Mouse (Mus musculus): Measurements from ENCODE around the gene Plaur. TPM values are rescaled to one million over a fixed set of nuclear protein-coding genes. Genes with fewer than 3 reads are reported as not detected.
A peak's percentile ranks its signal among the peaks of the same experiment; 100 is the strongest.

Plaur gene
- polyA plus RNA-seq, 1 experiment: 0.79 TPM

DNA sequence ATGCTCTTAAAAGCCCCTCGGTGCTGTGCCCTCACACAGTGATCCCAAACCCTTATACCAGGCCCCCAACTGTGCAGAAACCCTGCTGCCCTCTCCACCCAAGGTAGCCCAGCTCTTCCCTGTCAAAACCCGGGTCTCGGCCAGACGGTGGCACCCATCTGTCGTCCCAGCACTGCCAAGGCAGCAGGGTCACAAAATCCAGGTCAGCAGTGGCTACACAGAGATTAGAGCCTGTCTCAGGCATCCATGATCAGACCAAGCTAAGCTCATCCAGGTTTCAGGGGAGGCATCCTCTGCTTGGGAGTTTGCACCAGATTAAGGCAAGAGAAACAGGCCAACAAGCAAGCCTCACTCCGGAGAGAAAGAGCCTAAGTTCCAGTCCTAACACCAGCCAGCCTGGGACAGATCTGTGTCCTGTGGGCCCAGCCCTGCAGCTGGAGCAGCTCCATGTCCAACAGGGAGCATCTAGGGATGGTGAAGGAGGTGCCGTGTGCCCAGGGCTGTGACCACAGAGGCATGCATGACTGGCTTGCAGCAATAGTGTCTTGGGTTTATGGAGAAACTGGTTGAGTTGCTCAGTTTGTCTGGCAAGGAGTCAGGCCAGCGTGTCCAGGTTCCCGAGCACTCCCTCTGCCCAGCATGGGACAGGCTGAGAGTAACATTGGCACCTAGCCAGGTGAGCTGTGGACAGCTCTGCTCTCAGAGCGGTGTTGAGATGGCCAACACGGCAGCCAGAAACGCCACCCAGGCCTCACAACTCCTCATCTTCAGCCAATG, 38.1 kb upstream of the Plaur start:
- peaks cover 60% of the 10 kb centered on the region for H3K4me1 ChIP-seq (ENCODE audit: control insufficient read depth, insufficient read depth, low read length)
- H3K27ac ChIP-seq (ENCODE audit: insufficient read depth, low read length): peak overlapping the region; percentile 3
- DNase-seq: peak; percentile 82 to 88
- TF ChIP-seq POLR2A (IDR thresholded peaks at IDR 0.05; ENCODE audit: borderline replicate concordance, insufficient read depth, low read length) (no peak), CTCF (IDR thresholded peaks at IDR 0.05; ENCODE audit: borderline replicate concordance, insufficient read depth, low read depth, low read length) (no peak)
- WGBS: 7% methylated on average over 12 of the region's 12 CpGs
- no peaks in the 10 kb centered on the region for H3K27me3 ChIP-seq (ENCODE audit: control insufficient read depth, insufficient read depth, low read length)
- no peak overlapping the region for H3K4me3 ChIP-seq (replicated peaks; ENCODE audit: insufficient read depth, low read depth, low read length)

DNA sequence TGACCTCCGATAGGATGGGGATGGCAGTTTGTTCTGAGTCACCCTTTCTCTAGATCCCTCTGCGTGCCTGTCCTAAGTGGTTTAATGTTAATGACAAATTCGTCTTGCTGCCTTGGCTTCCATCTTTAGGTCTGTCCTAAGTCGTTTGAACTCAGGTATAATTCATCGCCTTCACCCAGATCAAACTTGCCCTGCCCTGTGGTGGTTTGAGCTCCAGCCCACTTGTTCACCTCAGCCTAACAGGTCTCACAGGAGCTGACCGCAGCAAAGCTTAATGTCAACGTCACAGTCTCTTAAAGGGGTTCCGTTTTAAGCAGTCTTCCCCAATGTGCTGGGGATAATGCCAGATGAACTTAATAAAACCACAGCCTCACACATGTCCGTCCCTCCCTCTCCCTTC, 36.4 kb upstream of the Plaur start:
- 81% methylated on average over 9 of the region's 9 CpGs for WGBS
- peaks cover 70% of the 10 kb centered on the region for H3K4me1 ChIP-seq (ENCODE audit: control insufficient read depth, insufficient read depth, low read length)
- no peaks in the 10 kb centered on the region for H3K27me3 ChIP-seq (ENCODE audit: control insufficient read depth, insufficient read depth, low read length)
- H3K27ac ChIP-seq (ENCODE audit: insufficient read depth, low read length): no peak overlapping the region
- H3K4me3 ChIP-seq (replicated peaks; ENCODE audit: insufficient read depth, low read depth, low read length): no peak overlapping the region
- DNase-seq: no peak
- TF ChIP-seq CTCF (IDR thresholded peaks at IDR 0.05; ENCODE audit: borderline replicate concordance, insufficient read depth, low read depth, low read length) (no peak), POLR2A (IDR thresholded peaks at IDR 0.05; ENCODE audit: borderline replicate concordance, insufficient read depth, low read length) (no peak)

DNA sequence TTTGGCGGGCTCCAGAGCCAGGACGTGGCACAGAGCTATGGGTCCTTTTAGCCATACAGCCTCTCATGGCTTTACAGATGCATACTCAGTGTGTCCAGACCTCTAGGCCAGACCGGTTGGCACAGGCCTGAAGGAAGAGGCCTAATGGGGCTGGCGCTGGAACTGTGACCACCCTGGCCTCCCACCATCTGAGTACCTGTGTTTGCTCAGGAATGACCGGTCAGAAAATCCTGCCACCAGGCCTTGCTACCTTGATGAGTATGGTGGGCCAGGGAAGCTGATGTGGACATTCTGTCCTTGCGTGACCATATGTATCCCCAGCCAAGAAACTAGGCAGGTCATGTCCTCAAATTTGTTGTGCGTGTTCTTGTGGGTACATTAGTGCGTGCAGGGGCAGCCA, 35.1 kb upstream of the Plaur start:
- 79% methylated on average over 8 of the region's 8 CpGs for WGBS
- H3K4me1 ChIP-seq (ENCODE audit: control insufficient read depth, insufficient read depth, low read length): peaks cover 74% of the 10 kb centered on the region
- no peaks in the 10 kb centered on the region for H3K27me3 ChIP-seq (ENCODE audit: control insufficient read depth, insufficient read depth, low read length)
- no peak overlapping the region for H3K4me3 ChIP-seq (replicated peaks; ENCODE audit: insufficient read depth, low read depth, low read length)
- no peak for DNase-seq
- TF ChIP-seq CTCF (IDR thresholded peaks at IDR 0.05; ENCODE audit: borderline replicate concordance, insufficient read depth, low read depth, low read length) (no peak), POLR2A (IDR thresholded peaks at IDR 0.05; ENCODE audit: borderline replicate concordance, insufficient read depth, low read length) (no peak)
- no peak overlapping the region for H3K27ac ChIP-seq (ENCODE audit: insufficient read depth, low read length)

DNA sequence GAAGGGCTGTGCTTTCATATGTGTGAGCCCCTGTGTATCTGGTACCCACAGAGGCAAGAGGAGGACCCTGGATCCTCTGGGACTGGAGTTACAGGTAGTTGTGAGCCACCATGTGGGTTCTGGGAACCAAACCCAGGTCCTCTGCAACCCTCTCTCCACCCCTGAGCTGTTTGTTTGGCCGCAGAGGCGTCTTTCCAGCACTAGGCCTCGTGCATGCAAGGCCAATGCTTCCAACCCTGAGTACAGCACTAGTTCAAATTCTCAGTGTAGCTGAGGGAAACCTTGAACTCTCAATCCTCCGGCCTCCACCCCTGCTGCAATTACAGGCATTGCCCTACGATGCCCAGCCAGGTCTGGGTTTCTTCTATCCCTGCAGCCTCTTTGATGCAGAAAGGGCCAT, 33.6 kb upstream of the Plaur start:
- TF ChIP-seq POLR2A (IDR thresholded peaks at IDR 0.05; ENCODE audit: borderline replicate concordance, insufficient read depth, low read length) (no peak), CTCF (IDR thresholded peaks at IDR 0.05; ENCODE audit: borderline replicate concordance, insufficient read depth, low read depth, low read length) (no peak)
- 78% methylated on average over 5 of the region's 5 CpGs for WGBS
- H3K27ac ChIP-seq (ENCODE audit: insufficient read depth, low read length): peak overlapping the region; percentile 52; the same call in 1 of the 2 replicates
- no peak overlapping the region for H3K4me3 ChIP-seq (replicated peaks; ENCODE audit: insufficient read depth, low read depth, low read length)
- H3K27me3 ChIP-seq (ENCODE audit: control insufficient read depth, insufficient read depth, low read length): no peaks in the 10 kb centered on the region
- peak in 1 of 2 experiments; percentile 35 for DNase-seq
- H3K4me1 ChIP-seq (ENCODE audit: control insufficient read depth, insufficient read depth, low read length): peaks cover 71% of the 10 kb centered on the region

DNA sequence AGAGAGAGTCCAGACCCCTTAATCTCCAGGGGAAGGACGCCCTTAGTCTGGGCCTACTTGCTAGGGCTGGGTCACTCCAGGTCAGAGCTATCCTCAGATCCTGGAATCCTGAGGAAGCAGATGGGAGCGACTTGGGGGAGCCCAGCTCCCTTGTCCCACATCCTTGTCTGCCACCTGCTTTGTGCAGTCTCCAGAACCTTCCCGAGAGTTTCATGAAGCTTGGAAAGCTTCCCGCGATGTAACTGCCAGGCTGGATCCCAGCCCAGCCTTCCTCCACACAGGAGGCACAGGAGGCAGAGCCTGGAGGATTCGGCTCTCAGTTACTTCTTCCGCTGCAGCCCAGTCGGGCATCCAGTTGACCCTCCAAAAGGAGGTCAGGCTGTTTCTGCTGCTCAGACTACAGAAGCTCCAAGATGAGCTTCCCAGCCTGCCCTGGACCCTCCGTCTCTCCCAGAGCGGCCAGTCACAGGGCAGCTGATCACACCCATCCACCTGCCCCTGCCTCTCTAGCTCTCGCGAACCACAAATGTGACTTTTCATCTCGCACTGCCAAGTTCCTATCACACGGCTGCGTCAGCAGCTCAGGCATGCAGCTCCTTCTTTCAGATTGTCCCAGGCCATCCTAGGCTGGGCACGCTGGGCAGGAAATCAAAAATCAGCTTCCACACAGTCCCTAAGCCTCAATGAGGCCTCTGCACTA, 32.7 kb upstream of the Plaur start:
- Histone ChIP-seq H3K27me3 (ENCODE audit: control insufficient read depth, insufficient read depth, low read length) (no peaks in the 10 kb centered on the region), H3K4me3 (replicated peaks; ENCODE audit: insufficient read depth, low read depth, low read length) (no peak overlapping the region), H3K4me1 (ENCODE audit: control insufficient read depth, insufficient read depth, low read length) (peaks cover 66% of the 10 kb centered on the region), H3K27ac (ENCODE audit: insufficient read depth, low read length) (peak overlapping the region; percentile 79)
- WGBS: 2% methylated on average over 16 of the region's 16 CpGs
- TF ChIP-seq CTCF (IDR thresholded peaks at IDR 0.05; ENCODE audit: borderline replicate concordance, insufficient read depth, low read depth, low read length) (no peak), POLR2A (IDR thresholded peaks at IDR 0.05; ENCODE audit: borderline replicate concordance, insufficient read depth, low read length) (peak; percentile 24; the same call in 1 of the 2 replicates)
- DNase-seq: peak; percentile 96 to 99

DNA sequence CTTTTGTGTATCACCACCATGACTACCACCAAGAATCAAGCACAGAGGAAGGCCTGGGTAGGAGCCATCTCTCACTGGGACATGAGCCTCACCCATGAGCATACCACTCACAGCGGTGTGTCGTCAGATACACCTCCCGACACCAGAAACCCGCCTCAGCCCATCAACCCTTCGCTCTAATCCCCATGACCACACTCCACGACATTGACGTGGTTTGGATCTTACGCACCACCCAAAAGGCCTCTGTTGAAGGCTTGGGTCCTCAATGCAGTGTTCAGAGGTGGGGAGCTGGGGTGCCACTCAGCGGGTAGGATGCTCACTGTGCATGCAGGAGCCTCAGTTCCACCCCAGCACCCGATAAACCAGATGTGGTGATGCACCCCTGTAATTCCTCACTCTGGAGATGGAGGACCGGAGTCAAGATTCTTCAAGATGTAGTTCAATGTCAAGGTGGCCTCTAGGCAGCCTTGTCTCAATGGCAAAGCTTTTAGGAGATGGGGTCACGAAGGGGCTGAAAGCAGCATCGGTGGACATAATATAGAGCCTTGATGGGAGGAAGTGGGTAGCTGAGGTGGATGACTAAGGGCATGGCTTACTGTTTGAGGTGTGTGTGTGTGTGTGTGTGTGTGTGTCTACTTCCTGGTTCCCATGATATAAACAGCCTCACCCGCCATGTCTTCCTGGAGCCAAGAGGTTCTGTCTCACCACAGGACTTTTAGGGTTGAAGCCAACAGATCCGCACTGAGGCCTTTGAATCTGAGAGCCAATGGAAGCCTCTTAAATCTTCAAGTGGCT, 31.5 kb upstream of the Plaur start:
- Histone ChIP-seq H3K4me1 (ENCODE audit: control insufficient read depth, insufficient read depth, low read length) (peaks cover 56% of the 10 kb centered on the region), H3K27me3 (ENCODE audit: control insufficient read depth, insufficient read depth, low read length) (no peaks in the 10 kb centered on the region), H3K27ac (ENCODE audit: insufficient read depth, low read length) (peak overlapping the region; percentile 79), H3K4me3 (replicated peaks; ENCODE audit: insufficient read depth, low read depth, low read length) (no peak overlapping the region)
- TF ChIP-seq CTCF (IDR thresholded peaks at IDR 0.05; ENCODE audit: borderline replicate concordance, insufficient read depth, low read depth, low read length) (no peak), POLR2A (IDR thresholded peaks at IDR 0.05; ENCODE audit: borderline replicate concordance, insufficient read depth, low read length) (no peak)
- no peak for DNase-seq
- 83% methylated on average over 15 of the region's 15 CpGs for WGBS

DNA sequence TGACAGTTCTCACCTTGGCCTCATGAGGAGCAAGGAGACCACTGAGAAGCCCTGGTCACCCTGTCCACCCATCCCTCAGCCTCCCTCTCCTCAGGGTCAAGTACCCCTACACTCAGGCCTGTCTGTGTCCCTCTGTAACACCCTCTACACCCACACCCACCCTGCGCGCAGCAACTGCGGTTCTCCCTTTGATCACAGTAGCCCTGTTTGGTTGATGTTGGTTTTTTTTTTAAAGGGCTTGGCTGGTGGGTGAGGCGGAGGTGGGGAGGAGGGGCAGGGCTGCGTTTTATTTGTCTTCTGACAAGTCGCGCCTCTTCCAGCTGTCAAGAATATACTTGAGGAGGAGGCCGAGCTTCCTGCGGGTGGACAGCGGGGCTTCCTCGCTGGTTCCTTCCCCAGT, 30.6 kb upstream of the Plaur start:
- WGBS: 81% methylated on average over 11 of the region's 11 CpGs
- peaks cover 61% of the 10 kb centered on the region for H3K4me1 ChIP-seq (ENCODE audit: control insufficient read depth, insufficient read depth, low read length)
- no peak overlapping the region for H3K4me3 ChIP-seq (replicated peaks; ENCODE audit: insufficient read depth, low read depth, low read length)
- DNase-seq: no peak
- no peaks in the 10 kb centered on the region for H3K27me3 ChIP-seq (ENCODE audit: control insufficient read depth, insufficient read depth, low read length)
- TF ChIP-seq POLR2A (IDR thresholded peaks at IDR 0.05; ENCODE audit: borderline replicate concordance, insufficient read depth, low read length) (no peak), CTCF (IDR thresholded peaks at IDR 0.05; ENCODE audit: borderline replicate concordance, insufficient read depth, low read depth, low read length) (no peak)
- H3K27ac ChIP-seq (ENCODE audit: insufficient read depth, low read length): peak overlapping the region; percentile 9; the same call in 1 of the 2 replicates
